Mouse (Mus musculus): ENCODE data around the gene Yy1. TPM values are rescaled to one million over a fixed set of nuclear protein-coding genes. Genes with fewer than 3 reads are reported as not detected.

The Yy1 gene
- polyA plus RNA-seq, 1 experiment from 2014 or later = 11.7 TPM

GRCm38 (mm10) chr12:108810309-108810708, 17.5 kb downstream of the Yy1 start:
- Histone ChIP-seq H3K9me3 (no peaks in the 10 kb centered on the region), H3K4me2 (no peak overlapping the region), H3K36me3 (peaks cover 55% of the 10 kb centered on the region), H3K9ac (no peak overlapping the region), H3K4me1 (peaks cover 51% of the 10 kb centered on the region), H3K27ac (replicated peaks) (no peak overlapping the region), H3K4me3 (no peak overlapping the region), H3K27me3 (replicated peaks) (no peaks in the 10 kb centered on the region)
- no peak for ATAC-seq (ENCODE audit: extremely low read depth, insufficient number of reproducible peaks, low FRiP score, low TSS enrichment)
- whole genome bisulfite sequencing = 67% methylated on average over 7 of the region's 7 CpGs

GRCm38 (mm10) chr12:108811133-108811532, 18.4 kb downstream of the Yy1 start:
- Histone ChIP-seq H3K9me3 (no peaks in the 10 kb centered on the region), H3K27ac (replicated peaks) (no peak overlapping the region), H3K4me1 (peaks cover 48% of the 10 kb centered on the region), H3K4me2 (no peak overlapping the region), H3K36me3 (peaks cover 60% of the 10 kb centered on the region), H3K4me3 (no peak overlapping the region), H3K9ac (no peak overlapping the region), H3K27me3 (replicated peaks) (no peaks in the 10 kb centered on the region)
- no peak for ATAC-seq (ENCODE audit: extremely low read depth, insufficient number of reproducible peaks, low FRiP score, low TSS enrichment)
- 45% methylated on average over 2 of the region's 2 CpGs for WGBS

DNA sequence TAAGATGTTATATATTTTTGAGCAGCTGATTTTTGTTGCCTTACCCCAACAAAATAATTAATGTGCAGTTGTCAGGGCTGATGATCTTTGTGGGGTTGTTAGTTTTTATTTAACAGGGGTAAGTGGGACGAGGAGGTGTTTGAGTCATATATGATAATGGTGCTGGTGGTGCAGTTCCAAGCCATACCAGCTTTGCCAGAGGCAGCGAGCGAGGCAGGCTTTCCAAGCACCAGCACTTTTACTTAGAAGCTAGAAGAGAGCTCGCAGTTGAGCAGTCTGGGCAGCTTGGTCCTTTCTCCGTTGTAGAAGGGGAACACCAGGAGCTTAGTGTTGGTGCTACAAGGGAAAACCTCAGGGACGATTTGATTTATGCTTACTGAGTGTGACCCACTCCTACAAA, 19.7 kb downstream of the Yy1 start:
- ATAC-seq (ENCODE audit: extremely low read depth, insufficient number of reproducible peaks, low FRiP score, low TSS enrichment) = no peak
- Histone ChIP-seq H3K27me3 (replicated peaks) (no peaks in the 10 kb centered on the region), H3K4me3 (no peak overlapping the region), H3K9ac (no peak overlapping the region), H3K36me3 (peaks cover 62% of the 10 kb centered on the region), H3K9me3 (no peaks in the 10 kb centered on the region), H3K4me2 (no peak overlapping the region), H3K27ac (replicated peaks) (no peak overlapping the region), H3K4me1 (peaks cover 44% of the 10 kb centered on the region)
- WGBS = 80% methylated on average over 6 of the region's 6 CpGs

DNA sequence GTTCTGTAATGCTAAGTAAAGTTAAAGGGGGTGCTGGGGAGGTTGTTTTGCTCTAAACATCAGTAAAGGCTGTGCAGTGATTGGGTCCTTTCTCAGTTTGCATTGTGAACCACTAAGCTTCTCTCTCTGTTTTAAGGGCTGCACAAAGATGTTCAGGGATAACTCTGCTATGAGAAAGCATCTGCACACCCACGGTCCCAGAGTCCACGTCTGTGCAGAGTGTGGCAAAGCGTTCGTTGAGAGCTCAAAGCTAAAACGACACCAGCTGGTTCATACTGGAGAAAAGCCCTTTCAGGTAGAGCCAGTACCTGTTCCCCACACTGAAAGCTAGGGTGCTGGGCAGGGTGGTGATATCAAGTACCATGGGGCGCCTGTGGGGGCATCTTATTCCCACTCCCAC, 21.7 kb downstream of the Yy1 start:
- no peak overlapping the region for H3K4me3 ChIP-seq

GRCm38 (mm10) chr12:108816569-108816968, 23.8 kb downstream of the Yy1 start:
- no peak overlapping the region for H3K9ac ChIP-seq
- H3K4me2 ChIP-seq = no peak overlapping the region
- peaks cover 20% of the 10 kb centered on the region for H3K4me1 ChIP-seq
- 69% methylated on average over 11 of the region's 11 CpGs for WGBS
- no peaks in the 10 kb centered on the region for H3K27me3 ChIP-seq (replicated peaks)
- no peak overlapping the region for H3K27ac ChIP-seq (replicated peaks)
- ATAC-seq (ENCODE audit: extremely low read depth, insufficient number of reproducible peaks, low FRiP score, low TSS enrichment) = no peak
- no peaks in the 10 kb centered on the region for H3K9me3 ChIP-seq
- H3K4me3 ChIP-seq = no peak overlapping the region
- peaks cover 55% of the 10 kb centered on the region for H3K36me3 ChIP-seq

More for the DNA sequence above, 21.7 kb downstream of the Yy1 start:
- Histone ChIP-seq H3K9me3 (no peaks in the 10 kb centered on the region), H3K27ac (replicated peaks) (no peak overlapping the region), H3K9ac (no peak overlapping the region), H3K36me3 (peaks cover 60% of the 10 kb centered on the region), H3K4me1 (peaks cover 26% of the 10 kb centered on the region), H3K4me2 (no peak overlapping the region), H3K27me3 (replicated peaks) (no peaks in the 10 kb centered on the region)
- 85% methylated on average over 6 of the region's 6 CpGs for WGBS
- no peak for ATAC-seq (ENCODE audit: extremely low read depth, insufficient number of reproducible peaks, low FRiP score, low TSS enrichment)

DNA sequence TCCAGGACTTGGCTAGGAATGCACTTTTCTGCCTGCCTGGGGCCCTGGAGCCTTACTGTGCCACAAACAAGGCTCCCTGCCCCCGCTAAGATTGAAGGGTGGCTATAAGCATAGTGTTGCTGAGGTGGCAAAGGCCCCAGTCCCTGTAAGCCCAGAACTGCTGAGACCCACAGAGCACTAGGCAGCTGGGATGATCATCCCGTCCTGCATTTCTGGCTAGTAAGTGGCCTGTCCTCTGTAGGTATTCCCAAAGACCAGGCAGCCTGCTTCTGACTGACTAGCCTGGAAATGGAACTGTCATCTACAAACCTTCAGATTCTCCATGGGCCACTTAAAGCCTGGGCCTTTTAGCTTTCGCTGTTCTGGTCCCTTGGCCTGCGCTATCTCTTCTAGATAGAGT, 27.7 kb downstream of the Yy1 start:
- no peak overlapping the region for H3K9ac ChIP-seq
- H3K27ac ChIP-seq (replicated peaks) = 0 out of 2 replicates have a peak overlapping the region, but pooled peaks have one; percentile 12
- H3K4me3 ChIP-seq = no peak overlapping the region
- peaks cover 34% of the 10 kb centered on the region for H3K36me3 ChIP-seq
- no peak for ATAC-seq (ENCODE audit: extremely low read depth, insufficient number of reproducible peaks, low FRiP score, low TSS enrichment)
- H3K27me3 ChIP-seq (replicated peaks) = no peaks in the 10 kb centered on the region
- peaks cover 16% of the 10 kb centered on the region for H3K4me1 ChIP-seq
- H3K4me2 ChIP-seq = no peak overlapping the region
- no peaks in the 10 kb centered on the region for H3K9me3 ChIP-seq
- 68% methylated on average over 4 of the region's 4 CpGs for WGBS

GRCm38 (mm10) chr12:108823036-108823435, 30.3 kb downstream of the Yy1 start:
- Histone ChIP-seq H3K36me3 (peaks cover 33% of the 10 kb centered on the region), H3K4me1 (peaks cover 16% of the 10 kb centered on the region), H3K9ac (no peak overlapping the region), H3K27ac (replicated peaks) (no peak overlapping the region), H3K4me3 (no peak overlapping the region), H3K27me3 (replicated peaks) (no peaks in the 10 kb centered on the region), H3K9me3 (no peaks in the 10 kb centered on the region), H3K4me2 (no peak overlapping the region)
- no peak for ATAC-seq (ENCODE audit: extremely low read depth, insufficient number of reproducible peaks, low FRiP score, low TSS enrichment)
- 70% methylated on average over 8 of the region's 8 CpGs for WGBS

GRCm38 (mm10) chr12:108824225-108824874, 31.6 kb downstream of the Yy1 start:
- no peak overlapping the region for H3K9ac ChIP-seq
- no peaks in the 10 kb centered on the region for H3K9me3 ChIP-seq
- H3K4me2 ChIP-seq = no peak overlapping the region
- WGBS = 91% methylated on average over 15 of the region's 15 CpGs
- no peak for ATAC-seq (ENCODE audit: extremely low read depth, insufficient number of reproducible peaks, low FRiP score, low TSS enrichment)
- H3K27ac ChIP-seq (replicated peaks) = no peak overlapping the region
- H3K4me1 ChIP-seq = peaks cover 15% of the 10 kb centered on the region
- no peak overlapping the region for H3K4me3 ChIP-seq
- peaks cover 23% of the 10 kb centered on the region for H3K36me3 ChIP-seq
- no peaks in the 10 kb centered on the region for H3K27me3 ChIP-seq (replicated peaks)

DNA sequence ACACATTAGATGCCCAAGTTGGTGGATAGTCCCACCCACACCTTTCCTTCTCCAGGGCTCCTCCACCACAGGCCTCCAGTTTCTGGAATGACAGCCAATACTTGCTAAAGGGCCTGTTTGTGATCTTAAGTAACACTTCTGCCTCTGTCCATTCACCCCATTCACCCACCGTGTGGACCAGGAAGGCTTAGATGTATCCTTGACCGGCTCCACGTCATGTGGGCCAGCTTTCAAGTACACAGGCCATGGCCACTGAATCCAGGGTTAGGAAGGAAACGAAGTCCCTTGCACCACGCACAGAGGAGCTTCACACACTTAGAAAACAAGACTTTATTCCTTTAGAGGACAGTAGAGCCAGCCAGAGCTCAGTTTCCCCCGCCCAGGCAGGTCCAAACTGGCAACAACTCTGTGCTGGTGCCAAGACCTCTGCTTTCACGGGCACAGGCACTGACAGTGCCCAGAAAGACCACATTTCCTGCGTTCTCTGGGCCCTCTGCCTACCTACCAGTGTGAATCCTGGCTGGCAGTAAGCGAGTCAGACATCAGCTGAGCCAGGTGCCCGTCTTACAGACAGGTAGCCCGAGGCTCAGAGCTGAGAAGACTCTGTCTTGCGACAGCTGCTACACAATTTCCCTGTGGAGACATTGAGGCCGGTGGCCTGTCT, 32.9 kb downstream of the Yy1 start:
- no peak overlapping the region for H3K4me2 ChIP-seq
- H3K4me3 ChIP-seq = no peak overlapping the region
- peaks cover 23% of the 10 kb centered on the region for H3K36me3 ChIP-seq
- H3K27me3 ChIP-seq (replicated peaks) = no peaks in the 10 kb centered on the region
- no peaks in the 10 kb centered on the region for H3K9me3 ChIP-seq
- H3K9ac ChIP-seq = no peak overlapping the region
- H3K27ac ChIP-seq (replicated peaks) = no peak overlapping the region
- peaks cover 2% of the 10 kb centered on the region; the same call in 1 of the 2 replicates for H3K4me1 ChIP-seq
- ATAC-seq (ENCODE audit: extremely low read depth, insufficient number of reproducible peaks, low FRiP score, low TSS enrichment) = no peak
- WGBS = 88% methylated on average over 13 of the region's 13 CpGs

- H3K9me3 ChIP-seq = no peaks in the 10 kb centered on the region
- H3K27me3 ChIP-seq (replicated peaks) = no peaks in the 10 kb centered on the region
- no peak for ATAC-seq (ENCODE audit: extremely low read depth, insufficient number of reproducible peaks, low FRiP score, low TSS enrichment)
- H3K27ac ChIP-seq (replicated peaks) = no peak overlapping the region
- no peaks in the 10 kb centered on the region for H3K4me1 ChIP-seq
- H3K9ac ChIP-seq = no peak overlapping the region
- no peak overlapping the region for H3K4me2 ChIP-seq
- no peak overlapping the region for H3K4me3 ChIP-seq
- H3K36me3 ChIP-seq = peaks cover 23% of the 10 kb centered on the region
- WGBS = 92% methylated on average over 19 of the region's 19 CpGs
These were observed 33.6 kb downstream of the Yy1 start for GRCm38 (mm10) chr12:108826282-108826957.

DNA sequence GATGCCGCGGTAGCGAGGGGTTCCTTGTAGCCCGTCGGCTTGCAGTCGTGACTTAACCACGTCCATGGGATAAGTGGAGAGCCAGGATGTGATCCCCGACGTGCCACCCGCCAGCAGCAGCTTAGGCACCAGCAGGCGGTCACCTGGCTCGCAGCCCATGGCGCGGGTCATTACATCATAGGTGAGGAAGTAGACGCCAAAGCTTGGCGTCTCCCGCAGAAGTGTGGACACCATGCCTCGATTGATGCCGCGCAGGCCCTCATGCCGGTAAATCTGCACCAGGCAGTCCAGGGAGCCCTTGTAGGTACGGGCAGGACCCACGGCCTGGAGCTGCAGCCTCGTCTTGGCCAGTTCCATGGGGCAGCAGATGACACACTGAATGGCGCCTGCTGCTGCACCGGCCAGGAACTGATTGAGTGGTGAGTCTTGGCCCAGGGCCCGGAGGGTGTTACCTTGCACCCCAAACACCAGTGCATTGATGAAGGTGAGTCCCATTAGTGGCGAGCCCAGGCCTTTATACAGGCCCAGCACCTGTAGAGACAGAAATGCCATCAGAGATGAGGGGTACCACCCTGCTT, 34.3 kb downstream of the Yy1 start:
- 93% methylated on average over 28 of the region's 28 CpGs for WGBS
- Histone ChIP-seq H3K27me3 (replicated peaks) (no peaks in the 10 kb centered on the region), H3K4me2 (no peak overlapping the region), H3K9ac (no peak overlapping the region), H3K4me3 (no peak overlapping the region), H3K9me3 (no peaks in the 10 kb centered on the region), H3K36me3 (peaks cover 23% of the 10 kb centered on the region), H3K27ac (replicated peaks) (no peak overlapping the region), H3K4me1 (0 out of 2 replicates have a peak, but pooled peaks cover 3% of the 10 kb centered on the region)
- ATAC-seq (ENCODE audit: extremely low read depth, insufficient number of reproducible peaks, low FRiP score, low TSS enrichment) = no peak

Data from heart, embryonic 13.5 days (tissue).